Comparison of ENCODE assay signal across 9 mouse cellular contexts in the genomic region with DNA sequence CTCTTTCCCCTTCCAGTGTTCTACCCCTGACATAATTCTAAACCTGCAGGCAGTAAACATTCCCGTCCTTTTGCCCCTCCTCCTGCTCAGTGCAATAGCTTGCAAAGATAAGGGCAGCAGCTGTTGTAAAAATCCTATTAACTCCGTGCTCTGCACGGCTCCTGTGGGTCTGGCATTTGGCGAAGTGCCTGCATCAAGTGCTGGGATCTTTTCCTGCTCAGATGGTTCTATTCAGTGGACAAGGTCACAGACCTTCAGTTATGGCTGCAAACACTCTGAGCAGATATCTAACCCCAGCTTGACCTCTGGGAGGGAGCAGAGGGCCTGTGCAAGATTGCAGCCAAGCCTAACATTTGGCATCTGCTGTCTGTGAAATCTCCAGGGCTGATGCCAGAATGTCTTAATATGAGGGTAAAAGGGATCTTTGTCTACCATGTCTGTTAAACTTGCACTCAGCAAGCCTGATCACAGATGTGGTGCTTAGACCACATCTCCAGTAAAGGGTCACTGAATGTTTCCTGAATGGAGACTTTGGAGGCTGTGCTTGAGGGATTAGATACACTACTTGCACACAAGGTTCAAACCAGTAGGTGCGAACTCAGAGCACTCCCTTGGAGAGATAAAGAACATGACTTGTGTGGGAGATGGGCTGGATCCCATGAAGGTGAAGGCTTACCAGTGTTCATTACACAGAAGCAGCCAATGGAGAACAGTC. TPM values are rescaled to one million over a fixed set of nuclear protein-coding genes. Genes with fewer than 3 reads are reported as not detected.
DNase-seq lines count a peak whose midpoint lies in the region; ATAC-seq and TF ChIP-seq lines count a peak whose summit lies in the region.
"Had no signal": no experiment of that assay in that cellular context is flagged by ENCODE, and none has a peak within 500 bp of the region (broad histone marks: within the 10 kb centered on the region; RNA-seq: fewer than 3 reads in every experiment).

No protein-coding gene starts in this region.

- DNase-seq in G1E (ENCODE audit: low spot score): peak; percentile 34
- peak; percentile 12 for DNase-seq in brain, adult 2 months (ENCODE audit: low read depth, low spot score)
- peak; percentile 78 for DNase-seq in kidney, postnatal 0 days (ENCODE audit: low spot score)
- DNase-seq in lung, postnatal 25 days (ENCODE audit: low spot score): peak; percentile 37
- no peak for DNase-seq in layer of hippocampus, adult 11-12 months (ENCODE audit: low spot score)
- DNase-seq in layer of hippocampus, adult 18-20 months (ENCODE audit: low spot score in 2 of 2): no peak

- ATAC-seq in G1E (ENCODE audit: extremely low read depth, insufficient number of reproducible peaks, low FRiP score, poor library complexity, severe bottlenecking): peak; percentile 83
- ATAC-seq in heart, embryonic 14.5 days (ENCODE audit: insufficient number of reproducible peaks, insufficient read depth, low FRiP score, low read depth): peak; percentile 72
- ATAC-seq in kidney, postnatal 0 days (replicated peaks; ENCODE audit: low FRiP score, low read depth): peak; percentile 85; the same call in 1 of the 2 replicates
- ATAC-seq in stomach, embryonic 14.5 days (ENCODE audit: insufficient number of reproducible peaks, insufficient read depth, low FRiP score, low read depth): peak; percentile 89

- no peak overlapping the region for H3K9ac ChIP-seq in heart, embryonic 14.5 days (ENCODE audit: low read length)
- no peak overlapping the region for H3K9ac ChIP-seq in kidney, postnatal 0 days (ENCODE audit: low read depth, low read length)
- no peak overlapping the region for H3K9ac ChIP-seq in stomach, embryonic 14.5 days (replicated peaks; ENCODE audit: low read depth, low read length)

- H3K4me2 ChIP-seq in heart, embryonic 14.5 days (ENCODE audit: low read length): peak overlapping the region; percentile 10; the same call in 1 of the 2 replicates
- 0 out of 2 replicates have a peak overlapping the region, but pooled peaks have one; percentile 7 for H3K4me2 ChIP-seq in kidney, postnatal 0 days (ENCODE audit: low read length)
- no peak overlapping the region for H3K4me2 ChIP-seq in stomach, embryonic 14.5 days (replicated peaks; ENCODE audit: low read depth, low read length)

- H3K9me3 ChIP-seq in G1E (replicated peaks): no peaks in the 10 kb centered on the region
- no peaks in the 10 kb centered on the region for H3K9me3 ChIP-seq in heart, embryonic 14.5 days (ENCODE audit: control insufficient read depth, low read length)
- H3K9me3 ChIP-seq in kidney, postnatal 0 days (replicated peaks; ENCODE audit: low read length): no peaks in the 10 kb centered on the region
- H3K9me3 ChIP-seq in stomach, embryonic 14.5 days (ENCODE audit: control insufficient read depth, low read depth, low read length): no peaks in the 10 kb centered on the region
- H3K9me3 ChIP-seq: megakaryocyte, embryonic 14.5 days had no signal

- no peaks in the 10 kb centered on the region for H3K27me3 ChIP-seq in G1E (ENCODE audit: insufficient read depth, low read length)
- no peaks in the 10 kb centered on the region for H3K27me3 ChIP-seq in heart, embryonic 14.5 days (ENCODE audit: control insufficient read depth, insufficient read depth, low read length)
- H3K27me3 ChIP-seq in kidney, postnatal 0 days (ENCODE audit: insufficient read depth, low read length): no peaks in the 10 kb centered on the region
- no peaks in the 10 kb centered on the region for H3K27me3 ChIP-seq in stomach, embryonic 14.5 days (ENCODE audit: control insufficient read depth, insufficient read depth, low read length)
- H3K27me3 ChIP-seq: megakaryocyte, embryonic 14.5 days had no signal

- 8% methylated on average over 5 of the region's 5 CpGs for WGBS in heart, embryonic 14.5 days
- 11% methylated on average over 5 of the region's 5 CpGs for whole genome bisulfite sequencing in kidney, postnatal 0 days
- 15% methylated on average over 5 of the region's 5 CpGs for WGBS in stomach, embryonic 14.5 days

- peaks cover 39% of the 10 kb centered on the region for H3K36me3 ChIP-seq in G1E (replicated peaks)
- H3K36me3 ChIP-seq in heart, embryonic 14.5 days (ENCODE audit: control insufficient read depth, insufficient read depth, low read length): no peaks in the 10 kb centered on the region
- H3K36me3 ChIP-seq in kidney, postnatal 0 days (ENCODE audit: insufficient read depth, low read length): 0 out of 2 replicates have a peak, but pooled peaks cover 8% of the 10 kb centered on the region
- H3K36me3 ChIP-seq in stomach, embryonic 14.5 days (ENCODE audit: control insufficient read depth, insufficient read depth, low read length): peaks cover 4% of the 10 kb centered on the region; the same call in 1 of the 2 replicates

- H3K27ac ChIP-seq in heart, embryonic 14.5 days (replicated peaks in 1 of 2; ENCODE audit: control insufficient read depth in 1 of 2, insufficient read depth in 1 of 2, low read depth in 2 of 2, low read length in 2 of 2): peak overlapping the region; percentile 77 to 81
- H3K27ac ChIP-seq in kidney, postnatal 0 days: peak overlapping the region; percentile 47; the same call in 1 of the 2 replicates
- peak overlapping the region; percentile 72; the same call in 1 of the 2 replicates for H3K27ac ChIP-seq in stomach, embryonic 14.5 days (ENCODE audit: low read length)

- H3K4me3 ChIP-seq in G1E (ENCODE audit: low read depth, low read length): peak overlapping the region; percentile 54; the same call in 1 of the 2 replicates
- no peak overlapping the region for H3K4me3 ChIP-seq in heart, embryonic 14.5 days (ENCODE audit: control insufficient read depth in 1 of 2, insufficient read depth in 1 of 2, low read depth in 1 of 2, low read length in 2 of 2)
- H3K4me3 ChIP-seq in kidney, postnatal 0 days (replicated peaks; ENCODE audit: low read depth, low read length): no peak overlapping the region
- H3K4me3 ChIP-seq in stomach, embryonic 14.5 days (ENCODE audit: low read depth, low read length): no peak overlapping the region
- H3K4me3 ChIP-seq: megakaryocyte, embryonic 14.5 days had no signal

- H3K4me1 ChIP-seq in G1E (ENCODE audit: insufficient read depth, low read depth, low read length): peaks cover 20% of the 10 kb centered on the region
- peaks cover 5 to 11% of the 10 kb centered on the region in 2 experiments for H3K4me1 ChIP-seq in heart, embryonic 14.5 days (ENCODE audit: control insufficient read depth in 2 of 2, insufficient read depth in 2 of 2, low read length in 2 of 2)
- peaks cover 8% of the 10 kb centered on the region; the same call in 1 of the 2 replicates for H3K4me1 ChIP-seq in kidney, postnatal 0 days (replicated peaks; ENCODE audit: insufficient read depth, low read length)
- peaks cover 10% of the 10 kb centered on the region for H3K4me1 ChIP-seq in stomach, embryonic 14.5 days (ENCODE audit: control insufficient read depth, insufficient read depth, low read length)

- no peak for TF ChIP-seq CTCF in G1E (IDR thresholded peaks at IDR 0.05; ENCODE audit: low read depth, low read length)
- TF ChIP-seq CTCF in kidney, postnatal 0 days (IDR thresholded peaks at IDR 0.05; ENCODE audit: low read depth): no peak

RNA-seq across cellular contexts. Expression of gene Gm5269, which starts 15.2 kb away (rescaled TPM):
- total RNA-seq in G1E (2014; fragmentation: Nextera tagmentation): not detected in 2 replicates
- not detected in 2 replicates for total RNA-seq in G1E (2017)
- not detected in 2 replicates for polyA plus RNA-seq in G1E (2012)
- polyA plus RNA-seq in heart, embryonic 14.5 days (2014; fragmentation: Nextera tagmentation; extraction: Ambion mirVana): not detected in 2 replicates
- not detected in 2 replicates for polyA plus RNA-seq in kidney, postnatal 0 days (2015; fragmentation: Nextera tagmentation; extraction: Ambion mirVana)
- polyA plus RNA-seq in stomach, embryonic 14.5 days (2014; fragmentation: Nextera tagmentation; extraction: Ambion mirVana): not detected in 2 replicates
- not detected for total RNA-seq in layer of hippocampus, adult 18-20 months (2021)

RNA-seq across cellular contexts. Expression of gene Slc40a1, which starts 21.1 kb away (rescaled TPM):
- 35.7 and 56.4 TPM in 2 replicates for total RNA-seq in G1E (2014; fragmentation: Nextera tagmentation)
- 37.3 and 43.3 TPM in 2 replicates for total RNA-seq in G1E (2017)
- polyA plus RNA-seq in G1E (2012): 2.9 and 3.0 TPM in 2 replicates
- 22.7 and 26.0 TPM in 2 replicates for polyA plus RNA-seq in heart, embryonic 14.5 days (2014; fragmentation: Nextera tagmentation; extraction: Ambion mirVana)
- polyA plus RNA-seq in kidney, postnatal 0 days (2015; fragmentation: Nextera tagmentation; extraction: Ambion mirVana): 119 and 139 TPM in 2 replicates
- 74.0 and 83.9 TPM in 2 replicates for polyA plus RNA-seq in stomach, embryonic 14.5 days (2014; fragmentation: Nextera tagmentation; extraction: Ambion mirVana)
- total RNA-seq in layer of hippocampus, adult 18-20 months (2021): 1 to 10 TPM; 7.1 to 8.5 TPM

Comparison
In these comparisons a context has a peak if more than half of its experiments do, and no peak if none do; other contexts are left out.
1. DNase-seq: peak in G1E (single experiment), brain, adult 2 months (single experiment), kidney, postnatal 0 days (single experiment) and lung, postnatal 25 days (single experiment); none in layer of hippocampus, adult 11-12 months (single experiment) and layer of hippocampus, adult 18-20 months (0 of 2).
2. Peak in every context shown above with its lines, with median percentiles within 50 percentile points of each other: ATAC-seq and H3K27ac ChIP-seq.